1 mouse cellular context compared by ENCODE assay signal in the genomic region with DNA sequence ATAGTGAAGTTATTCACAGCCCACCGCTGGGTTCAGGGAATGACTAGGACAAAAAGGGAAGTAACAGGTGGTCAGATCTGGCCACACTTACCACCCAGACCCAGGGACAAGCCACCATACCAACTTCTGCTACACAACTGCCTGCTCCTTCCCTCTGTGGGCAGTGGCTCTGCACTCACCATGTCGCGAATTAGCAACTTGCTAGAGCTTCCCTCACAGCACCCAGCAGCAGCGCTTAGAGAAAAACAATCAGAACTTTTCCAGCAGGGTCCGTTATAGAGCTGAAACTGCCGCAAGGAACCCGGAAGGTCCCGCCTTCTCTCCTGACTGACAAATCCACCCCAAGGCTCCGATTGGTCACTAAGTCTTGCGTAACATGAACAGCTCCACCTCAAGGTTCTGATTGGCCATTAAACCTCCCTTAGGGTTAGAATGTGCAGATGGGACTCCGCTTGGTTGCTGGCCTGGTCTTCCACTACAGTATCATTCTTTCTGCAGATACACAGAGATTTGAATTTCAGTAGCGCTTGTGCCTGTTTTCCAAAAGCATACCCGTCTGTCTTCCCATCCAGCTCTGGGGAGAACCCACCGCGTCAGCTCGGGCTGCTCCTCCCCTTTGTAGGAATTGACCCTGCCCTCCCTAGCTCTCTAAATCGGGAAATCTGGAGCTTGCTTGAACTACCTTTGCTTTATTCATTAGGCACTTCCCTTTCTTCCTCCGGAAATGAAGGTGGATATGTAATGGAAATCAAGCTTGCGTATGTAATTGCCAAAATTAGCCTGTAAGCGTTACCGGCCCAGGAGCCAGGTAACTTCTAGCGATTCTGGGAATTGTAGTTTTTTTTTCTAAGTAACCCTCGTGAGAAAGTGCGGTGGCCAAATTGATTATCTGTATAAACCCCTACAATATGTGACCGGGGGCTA.
TF ChIP-seq lines count a peak whose summit lies in the region.

A gene (minus strand): TSS at position 332 of the 924 bp plus-strand sequence.

TF ChIP-seq in C2C12, 6 proteins besides CTCF, POLR2A, EP300 and RAD21 (continued from another document):
- peak; percentile 96 for TF ChIP-seq CEBPB (IDR thresholded peaks at IDR 0.05; ENCODE audit: low read depth)
